Mouse (Mus musculus) forebrain, embryonic 15.5 days (tissue): ENCODE measurements at regions not wholly inside any gene's neighbourhood (a gene's known extent, or its start where the extent isn't known, plus 50 kb on each side); places are given as distances from the start of the nearest gene placed in this dataset.
"Not testable (repeated sequence)": the region's sequence is repeated elsewhere in the genome, so short reads cannot be mapped to it uniquely, and the experiment has no call there.

Experiments
- ATAC-seq: fragments of 200-750 bp; cut with Nextera tagmentation; replicated peaks from 2 replicates; pipeline ENCODE4 v1.8.0; 2017; ENCODE audit warnings: mild to moderate bottlenecking, moderate TSS enrichment, moderate library complexity
- H3K27ac ChIP-seq: fragments of 300-500 bp; sonication (generic); replicated peaks from 2 replicates; pipeline ENCODE4 v1.5.1; 2015; ENCODE audit warnings: mild to moderate bottlenecking, inconsistent platforms
- H3K27me3 ChIP-seq: fragments of 300-500 bp; sonication (generic); 2 replicates; pipeline ENCODE4 v1.6.1; 2015; ENCODE audit warnings: inconsistent platforms
- H3K36me3 ChIP-seq: fragments of 300-500 bp; sonication (generic); 2 replicates; pipeline ENCODE4 v1.6.1; 2015; ENCODE audit warnings: mild to moderate bottlenecking, inconsistent platforms
- H3K4me1 ChIP-seq: fragments of 300-500 bp; sonication (generic); 2 replicates; pipeline ENCODE4 v1.6.1; 2015; ENCODE audit warnings: inconsistent platforms
- H3K4me2 ChIP-seq: fragments of 300-500 bp; sonication (generic); replicated peaks from 2 replicates; pipeline ENCODE4 v1.6.1; 2015; ENCODE audit warnings: mild to moderate bottlenecking, inconsistent platforms
- H3K4me3 ChIP-seq: fragments of 300-500 bp; sonication (generic); 2 replicates; pipeline ENCODE4 v1.5.1; 2015; ENCODE audit warnings: mild to moderate bottlenecking, inconsistent platforms
- H3K9ac ChIP-seq: fragments of 300-500 bp; sonication (generic); replicated peaks from 2 replicates; pipeline ENCODE4 v1.6.1; 2015; ENCODE audit warnings: mild to moderate bottlenecking, inconsistent platforms
- H3K9me3 ChIP-seq: fragments of 300-500 bp; sonication (generic); 2 replicates; pipeline ENCODE4 v1.6.1; 2016; ENCODE audit warnings: inconsistent platforms
- WGBS: fragments of 180-500 bp; shearing (Covaris S2); methylation state at CpG from one replicate; pipeline ENCODE4 v1.1.7; 2015; ENCODE audit warnings: mixed read lengths; 5-methylcytosine and 5-hydroxymethylcytosine counted together

DNA sequence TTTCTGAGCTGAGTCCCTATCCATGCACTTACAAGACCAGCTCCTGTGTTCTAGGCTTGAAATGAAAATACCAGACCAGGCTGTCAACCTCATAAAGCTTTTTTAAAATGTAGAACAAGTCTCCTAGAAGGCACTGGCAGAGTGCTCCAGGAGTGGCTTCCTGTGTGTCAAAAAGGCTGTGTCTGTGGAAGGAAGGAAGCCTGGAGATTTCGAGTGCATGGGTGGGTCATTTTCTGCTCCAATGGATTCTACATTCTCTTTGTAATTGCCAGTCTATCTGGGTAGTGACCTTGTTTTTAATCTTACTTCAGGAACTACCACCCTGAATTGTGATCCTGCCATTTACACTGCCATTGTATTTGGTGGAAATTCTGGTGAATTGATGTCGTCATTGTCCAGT, 113.9 kb upstream of the Slc38a2 start:
- Histone ChIP-seq H3K9ac (no peak overlapping the region), H3K36me3 (no peaks in the 10 kb centered on the region), H3K4me2 (no peak overlapping the region), H3K4me3 (no peak overlapping the region), H3K27ac (no peak overlapping the region), H3K4me1 (no peaks in the 10 kb centered on the region), H3K27me3 (no peaks in the 10 kb centered on the region), H3K9me3 (no peaks in the 10 kb centered on the region)
- ATAC-seq = no peak
- WGBS = 71% methylated on average over 2 of the region's 2 CpGs

DNA sequence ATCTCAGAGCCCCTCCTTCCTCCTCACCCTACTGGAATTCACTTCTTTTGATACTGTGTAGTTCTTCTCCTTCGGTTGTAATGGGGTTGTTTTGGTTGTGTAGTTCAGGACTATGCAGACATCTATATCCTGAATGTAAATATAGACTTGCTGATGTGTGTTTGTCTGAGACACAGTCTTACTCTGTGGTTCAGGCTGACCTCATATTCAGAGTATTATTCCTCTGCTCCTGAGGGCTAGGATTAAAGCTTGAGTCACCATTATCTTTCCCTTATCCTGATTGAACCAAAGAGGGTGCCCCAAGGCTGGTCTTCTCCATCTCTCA, 103.2 kb upstream of the Slc38a2 start:
- WGBS = 79% methylated on average over 1 of the region's 1 CpGs
- H3K36me3 ChIP-seq = no peaks in the 10 kb centered on the region
- H3K4me1 ChIP-seq = peaks cover 3% of the 10 kb centered on the region; the same call in 1 of the 2 replicates
- no peak overlapping the region for H3K27ac ChIP-seq
- no peaks in the 10 kb centered on the region for H3K9me3 ChIP-seq
- no peak overlapping the region for H3K4me2 ChIP-seq
- no peak overlapping the region for H3K4me3 ChIP-seq
- no peak overlapping the region for H3K9ac ChIP-seq
- no peak for ATAC-seq
- no peaks in the 10 kb centered on the region for H3K27me3 ChIP-seq

DNA sequence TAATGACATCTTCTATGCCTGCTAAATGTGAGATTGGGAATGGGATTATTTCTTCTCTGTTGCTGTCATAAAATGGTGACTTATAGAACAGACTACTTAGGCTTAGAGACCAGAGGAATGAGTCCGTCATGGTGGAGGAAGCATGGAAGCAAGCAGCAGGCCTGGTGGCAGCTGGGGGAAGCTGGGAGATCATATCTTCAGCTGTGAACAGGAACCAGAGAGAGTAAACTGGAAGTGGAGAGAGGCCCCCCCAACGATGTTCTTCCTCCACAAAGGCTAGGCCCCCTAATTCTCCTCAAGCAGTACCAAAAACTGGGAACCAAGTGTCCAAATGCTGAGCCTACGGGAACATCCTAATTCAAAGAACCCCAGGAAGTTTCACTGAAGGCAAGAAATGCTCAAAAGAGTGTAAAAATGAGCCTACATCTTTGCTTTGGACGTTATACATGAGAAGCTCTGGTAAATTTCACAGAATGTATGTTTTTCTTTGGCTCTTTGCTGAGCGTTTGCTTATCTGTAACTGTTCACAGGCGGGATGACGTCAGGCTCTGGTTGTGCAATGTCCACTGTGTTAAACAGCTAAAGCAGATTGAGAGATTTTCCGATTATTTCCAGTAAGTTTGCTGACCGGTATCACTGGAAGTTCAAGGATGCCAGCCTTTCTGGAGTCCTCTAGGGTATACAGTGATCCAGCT, 102.7 kb upstream of the Slc38a2 start:
- no peaks in the 10 kb centered on the region for H3K36me3 ChIP-seq
- no peak overlapping the region for H3K9ac ChIP-seq
- H3K27ac ChIP-seq = no peak overlapping the region
- H3K27me3 ChIP-seq = no peaks in the 10 kb centered on the region
- WGBS = 83% methylated on average over 9 of the region's 9 CpGs
- no peak overlapping the region for H3K4me3 ChIP-seq
- no peaks in the 10 kb centered on the region for H3K9me3 ChIP-seq
- ATAC-seq = no peak
- H3K4me1 ChIP-seq = peaks cover 3% of the 10 kb centered on the region; the same call in 1 of the 2 replicates
- H3K4me2 ChIP-seq = no peak overlapping the region

DNA sequence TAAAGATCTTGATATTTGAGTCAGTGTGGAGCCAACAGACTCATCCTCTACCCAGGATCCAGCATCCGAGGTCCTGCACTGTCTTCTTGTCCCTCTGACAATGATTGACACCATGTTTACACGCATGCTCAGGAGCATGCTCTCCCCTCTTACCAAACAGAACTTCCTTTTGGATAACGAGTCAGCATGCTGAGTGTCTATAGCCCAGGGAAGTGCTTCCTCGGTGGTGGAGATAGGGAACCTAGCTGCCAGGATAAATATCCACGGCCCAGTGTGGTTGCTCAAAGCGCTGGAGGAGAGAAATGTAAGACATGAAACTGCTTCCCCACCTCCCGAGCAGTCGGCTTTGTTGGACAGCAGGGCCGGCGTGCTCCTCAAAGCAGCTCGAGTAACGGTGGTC, 99.7 kb upstream of the Slc38a2 start:
- no peaks in the 10 kb centered on the region for H3K9me3 ChIP-seq
- H3K4me3 ChIP-seq = no peak overlapping the region
- no peak overlapping the region for H3K27ac ChIP-seq
- H3K27me3 ChIP-seq = no peaks in the 10 kb centered on the region
- no peak for ATAC-seq
- no peak overlapping the region for H3K4me2 ChIP-seq
- no peaks in the 10 kb centered on the region for H3K36me3 ChIP-seq
- H3K9ac ChIP-seq = no peak overlapping the region
- 70% methylated on average over 12 of the region's 12 CpGs for WGBS
- H3K4me1 ChIP-seq = peaks cover 3% of the 10 kb centered on the region; the same call in 1 of the 2 replicates

DNA sequence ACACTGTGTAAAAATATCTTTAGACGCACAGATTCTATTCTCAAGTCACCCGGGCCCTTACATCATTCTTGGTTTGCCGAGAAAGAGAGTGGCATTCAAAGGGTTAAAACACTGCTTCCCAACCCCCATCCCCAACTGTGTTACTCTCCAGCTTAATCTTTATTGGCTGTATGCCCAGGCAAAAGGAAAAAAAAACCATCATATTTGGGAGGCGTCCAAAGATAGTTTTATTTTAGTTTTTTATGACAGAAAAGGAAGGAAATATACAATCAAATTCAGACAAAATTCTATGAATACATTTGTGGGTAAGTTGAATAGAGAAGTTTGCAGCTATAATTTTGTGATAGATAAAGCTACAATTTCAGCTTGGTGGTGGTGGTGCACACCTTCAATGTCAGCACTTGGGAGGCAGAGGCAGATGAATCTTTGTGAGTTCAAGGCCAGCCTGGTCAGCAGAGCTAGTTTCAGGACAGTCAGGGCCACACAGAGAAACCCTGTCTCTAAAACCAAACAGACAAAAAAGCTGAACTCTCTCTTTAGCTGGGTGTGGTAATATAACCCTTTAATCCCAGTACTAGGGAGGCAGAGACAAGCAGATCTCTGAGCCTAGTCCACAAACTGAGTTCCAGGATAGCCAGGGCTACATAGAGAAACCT, 98.2 kb upstream of the Slc38a2 start:
- H3K9me3 ChIP-seq = no peaks in the 10 kb centered on the region
- no peak for ATAC-seq
- no peak overlapping the region for H3K9ac ChIP-seq
- H3K4me2 ChIP-seq = no peak overlapping the region
- H3K4me3 ChIP-seq = no peak overlapping the region
- H3K27me3 ChIP-seq = no peaks in the 10 kb centered on the region
- 53% methylated on average over 4 of the region's 4 CpGs for WGBS
- H3K4me1 ChIP-seq = peaks cover 3% of the 10 kb centered on the region
- no peaks in the 10 kb centered on the region for H3K36me3 ChIP-seq
- H3K27ac ChIP-seq = peak overlapping the region; percentile 65

DNA sequence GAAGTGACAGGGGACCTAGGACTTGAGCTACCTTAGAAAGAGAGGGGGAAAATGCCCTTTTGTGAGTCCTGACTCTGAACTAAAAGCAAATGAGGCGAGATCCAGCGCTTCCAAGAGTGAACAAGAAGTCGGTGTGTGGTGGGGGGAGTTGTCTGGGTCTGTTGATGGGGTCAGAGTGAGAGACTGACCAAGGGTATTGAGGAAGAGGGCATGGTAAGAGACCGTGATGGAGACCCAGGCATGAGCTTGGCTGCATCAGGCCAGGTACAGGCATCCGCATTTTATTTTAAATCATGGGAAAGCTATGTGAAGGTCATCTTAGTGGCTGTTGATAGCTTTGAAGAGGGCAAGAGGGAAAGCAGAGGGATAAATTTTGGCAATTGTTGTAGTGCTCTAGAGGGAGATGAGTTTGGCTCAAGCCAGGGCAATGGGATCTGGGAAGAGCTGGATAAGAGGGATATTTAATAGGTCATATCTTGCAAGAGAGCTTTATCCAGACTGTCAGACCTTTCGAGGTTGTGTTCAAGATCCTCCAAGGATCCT, 94.7 kb upstream of the Slc38a2 start:
- H3K36me3 ChIP-seq = no peaks in the 10 kb centered on the region
- H3K27me3 ChIP-seq = no peaks in the 10 kb centered on the region
- H3K9me3 ChIP-seq = no peaks in the 10 kb centered on the region
- H3K4me1 ChIP-seq = peaks cover 3% of the 10 kb centered on the region
- H3K27ac ChIP-seq = no peak overlapping the region
- H3K4me2 ChIP-seq = no peak overlapping the region
- H3K4me3 ChIP-seq = no peak overlapping the region
- no peak for ATAC-seq
- WGBS = 76% methylated on average over 6 of the region's 6 CpGs
- H3K9ac ChIP-seq = no peak overlapping the region

DNA sequence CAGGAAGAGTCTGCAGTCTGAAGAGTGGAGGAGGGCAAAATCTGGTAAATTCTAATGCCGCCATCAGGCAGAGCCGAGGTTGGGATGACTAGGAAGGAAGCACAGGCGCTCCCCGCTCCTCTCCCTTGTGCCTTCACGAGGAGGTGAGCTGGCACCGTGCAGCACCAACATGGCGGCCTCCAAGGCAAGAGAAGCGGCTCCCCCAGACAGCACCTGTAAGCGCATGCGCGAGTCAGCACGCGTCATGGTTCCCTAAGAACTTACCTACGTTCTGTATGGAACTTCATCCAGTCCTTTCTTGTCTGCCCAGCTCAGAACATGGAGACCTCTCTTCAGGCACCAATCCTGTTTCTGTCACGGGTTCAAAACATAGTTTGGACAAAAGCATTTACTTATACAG, 93.7 kb upstream of the Slc38a2 start:
- H3K36me3 ChIP-seq = no peaks in the 10 kb centered on the region
- no peaks in the 10 kb centered on the region for H3K9me3 ChIP-seq
- H3K4me3 ChIP-seq = no peak overlapping the region
- no peak for ATAC-seq
- 96% methylated on average over 15 of the region's 15 CpGs for WGBS
- H3K27ac ChIP-seq = no peak overlapping the region
- H3K4me2 ChIP-seq = no peak overlapping the region
- H3K27me3 ChIP-seq = no peaks in the 10 kb centered on the region
- no peak overlapping the region for H3K9ac ChIP-seq
- peaks cover 3% of the 10 kb centered on the region for H3K4me1 ChIP-seq

DNA sequence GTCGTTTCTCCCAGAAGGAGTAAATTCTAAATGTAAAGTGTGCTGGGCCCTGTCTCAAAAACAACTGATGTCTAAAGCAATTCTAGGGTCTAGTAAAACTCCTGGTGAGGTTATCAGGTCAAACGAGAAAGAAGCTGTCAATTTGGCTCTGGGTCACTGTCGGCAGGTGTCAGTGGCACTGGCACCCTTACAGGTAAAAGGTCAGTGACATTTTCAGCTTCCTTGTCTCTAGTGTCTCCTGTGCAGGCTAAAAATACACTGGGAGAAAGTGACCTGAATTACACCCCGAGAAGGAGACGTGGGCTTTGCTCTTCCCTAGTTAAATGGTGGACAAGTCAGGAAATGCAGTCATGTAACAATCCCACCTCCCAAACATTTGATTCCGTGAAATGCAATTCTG, 91.8 kb upstream of the Slc38a2 start:
- no peak overlapping the region for H3K4me2 ChIP-seq
- no peak overlapping the region for H3K27ac ChIP-seq
- no peak for ATAC-seq
- no peak overlapping the region for H3K4me3 ChIP-seq
- WGBS = 83% methylated on average over 6 of the region's 6 CpGs
- H3K9ac ChIP-seq = no peak overlapping the region
- no peaks in the 10 kb centered on the region for H3K9me3 ChIP-seq
- no peaks in the 10 kb centered on the region; the same call in 1 of the 2 replicates for H3K4me1 ChIP-seq
- no peaks in the 10 kb centered on the region for H3K36me3 ChIP-seq
- no peaks in the 10 kb centered on the region for H3K27me3 ChIP-seq

DNA sequence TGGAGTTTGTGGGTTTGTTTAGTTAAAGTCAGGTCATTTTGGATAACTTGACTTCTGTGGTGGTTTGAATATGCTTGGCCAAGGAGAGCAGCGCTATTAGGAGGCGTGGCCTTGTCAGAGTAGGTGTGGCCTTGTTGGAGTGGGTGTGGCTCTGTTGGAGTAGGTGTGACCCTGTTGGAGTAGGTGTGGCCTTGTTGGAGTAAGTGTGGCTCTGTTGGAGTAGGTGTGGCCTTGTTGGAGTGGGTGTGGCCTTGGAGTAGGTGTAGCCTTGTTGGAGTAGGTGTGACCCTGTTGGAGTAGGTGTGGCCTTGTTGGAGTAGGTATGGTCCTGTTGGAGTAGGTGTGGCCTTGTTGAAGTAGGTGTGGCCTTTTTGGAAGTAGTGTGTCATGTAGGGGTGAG, 88.4 kb upstream of the Slc38a2 start:
- not testable (repeated sequence) for H3K4me2 ChIP-seq, H3K36me3 ChIP-seq, H3K27ac ChIP-seq, H3K9ac ChIP-seq, H3K4me1 ChIP-seq, ATAC-seq, H3K4me3 ChIP-seq, H3K27me3 ChIP-seq, H3K9me3 ChIP-seq
- 96% methylated on average over 2 of the region's 2 CpGs for WGBS

DNA sequence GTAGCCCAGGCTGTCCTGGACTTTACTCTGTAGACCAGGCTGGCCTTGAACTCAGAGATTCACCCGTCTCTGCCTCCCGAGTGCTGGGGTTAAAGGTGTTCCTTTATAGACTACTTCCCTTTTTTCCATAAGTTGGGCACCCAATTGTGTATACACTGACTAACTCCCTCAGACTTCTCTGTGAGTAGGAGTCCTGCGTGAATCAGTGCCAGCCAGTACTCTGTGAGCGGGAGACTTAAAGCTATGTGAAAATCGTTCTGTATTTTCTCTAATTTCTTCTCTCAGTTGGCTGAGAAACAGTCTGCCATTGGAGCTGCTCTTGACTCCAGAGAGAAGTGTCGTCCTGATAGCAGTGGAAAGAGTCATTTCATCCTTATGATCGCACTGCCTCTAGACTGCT, 85.0 kb upstream of the Slc38a2 start:
- ATAC-seq = no peak
- WGBS = 90% methylated on average over 7 of the region's 7 CpGs
- no peak overlapping the region for H3K9ac ChIP-seq

DNA sequence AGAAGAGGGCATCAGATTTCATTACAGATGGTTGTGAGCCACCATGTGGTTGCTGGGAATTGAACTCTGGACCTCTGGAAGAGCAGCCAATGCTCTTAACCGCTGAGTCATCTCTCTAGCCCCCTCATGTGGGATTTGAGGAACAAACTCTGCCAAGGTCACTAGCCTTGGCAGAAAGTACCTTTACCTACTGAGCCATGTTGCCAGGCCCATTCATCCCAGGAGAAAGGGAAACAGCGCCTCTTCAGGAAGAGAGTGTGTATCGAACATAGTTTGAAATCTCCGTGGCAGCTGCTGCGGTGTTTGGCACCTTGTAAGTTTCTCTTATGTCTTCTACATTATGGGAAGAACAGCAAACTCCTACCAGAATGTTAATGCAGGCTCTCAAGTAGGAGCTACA, 82.0 kb upstream of the Slc38a2 start:
- Histone ChIP-seq H3K27ac (no peak overlapping the region), H3K9ac (no peak overlapping the region), H3K4me1 (no peaks in the 10 kb centered on the region), H3K36me3 (no peaks in the 10 kb centered on the region), H3K4me3 (no peak overlapping the region), H3K9me3 (no peaks in the 10 kb centered on the region), H3K27me3 (no peaks in the 10 kb centered on the region), H3K4me2 (no peak overlapping the region)
- 81% methylated on average over 5 of the region's 5 CpGs for WGBS
- no peak for ATAC-seq

More for the DNA sequence above, 85.0 kb upstream of the Slc38a2 start:
- H3K27me3 ChIP-seq = no peaks in the 10 kb centered on the region
- no peaks in the 10 kb centered on the region for H3K4me1 ChIP-seq
- H3K4me3 ChIP-seq = no peak overlapping the region
- no peak overlapping the region for H3K27ac ChIP-seq
- no peaks in the 10 kb centered on the region for H3K9me3 ChIP-seq
- H3K36me3 ChIP-seq = no peaks in the 10 kb centered on the region
- no peak overlapping the region for H3K4me2 ChIP-seq

DNA sequence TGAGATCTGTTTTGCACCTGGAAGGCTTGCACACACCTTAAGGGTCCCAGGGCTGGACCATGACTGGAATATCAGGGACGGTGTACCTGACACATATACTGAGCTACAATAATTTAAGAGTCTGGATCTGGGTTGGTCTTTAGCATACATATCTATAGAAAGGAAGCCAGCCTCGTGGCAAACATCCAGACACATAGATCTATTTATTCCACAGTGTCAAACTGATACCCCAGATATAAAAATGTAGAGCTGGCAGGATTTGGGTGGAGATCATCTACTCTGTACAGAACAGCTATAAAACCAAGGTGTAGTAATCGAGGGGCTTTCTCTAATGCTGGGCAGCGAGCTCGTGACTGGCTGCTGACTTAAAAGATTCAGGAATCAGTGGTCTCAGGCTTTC, 81.1 kb upstream of the Slc38a2 start:
- 91% methylated on average over 5 of the region's 5 CpGs for WGBS
- H3K27me3 ChIP-seq = no peaks in the 10 kb centered on the region
- no peaks in the 10 kb centered on the region for H3K36me3 ChIP-seq
- H3K27ac ChIP-seq = no peak overlapping the region
- H3K4me2 ChIP-seq = no peak overlapping the region
- no peaks in the 10 kb centered on the region for H3K9me3 ChIP-seq
- H3K4me3 ChIP-seq = no peak overlapping the region
- no peak overlapping the region for H3K9ac ChIP-seq
- no peaks in the 10 kb centered on the region for H3K4me1 ChIP-seq
- ATAC-seq = no peak

DNA sequence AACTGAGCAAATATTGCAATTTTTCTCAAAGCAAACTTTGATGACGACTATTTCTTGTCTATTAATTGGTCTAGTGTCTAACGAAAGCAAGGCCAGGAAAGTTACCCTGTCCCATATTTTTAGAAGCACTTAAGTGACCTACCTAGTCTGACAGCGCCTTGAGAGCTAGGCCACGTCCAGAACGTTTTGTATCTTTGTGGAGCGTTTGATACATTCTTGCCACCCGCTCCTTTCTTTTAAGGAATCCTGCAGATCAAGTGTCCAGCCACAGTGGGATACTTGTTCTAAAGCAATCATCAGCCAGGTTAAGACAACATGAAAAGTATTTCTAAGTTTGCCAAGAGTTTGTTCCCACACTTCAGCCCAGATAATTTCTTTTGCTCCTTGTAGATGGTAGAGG, 79.8 kb upstream of the Slc38a2 start:
- H3K27me3 ChIP-seq = no peaks in the 10 kb centered on the region
- no peak for ATAC-seq
- 81% methylated on average over 7 of the region's 7 CpGs for WGBS

More for the DNA sequence above, 79.8 kb upstream of the Slc38a2 start:
- no peak overlapping the region for H3K4me3 ChIP-seq
- H3K4me2 ChIP-seq = no peak overlapping the region
- H3K27ac ChIP-seq = no peak overlapping the region
- H3K36me3 ChIP-seq = no peaks in the 10 kb centered on the region
- H3K4me1 ChIP-seq = no peaks in the 10 kb centered on the region
- no peak overlapping the region for H3K9ac ChIP-seq
- H3K9me3 ChIP-seq = no peaks in the 10 kb centered on the region
